Mouse (Mus musculus) central nervous system, embryonic 14 days (tissue): ENCODE measurements around the gene Ccdc85b. TPM values are rescaled to one million over a fixed set of nuclear protein-coding genes. Genes with fewer than 3 reads are reported as not detected.

Experiments used
- polyA plus RNA-seq: library from polyadenylated mRNA; depleted of rRNA; stranded (reverse); fragments of >200 nt; gene quantifications from 2 replicates; pipeline ENCODE4 v1.2.3, GENCODE M21; 2012; rRNA removed

The Ccdc85b gene
- polyA plus RNA-seq = 10.6 and 11.6 TPM in 2 replicates

GRCm38 (mm10) chr19:5457746-5458442 lies at the start of gene Ccdc85b:
Ccdc85b (minus strand) TSS chr19:5457894.

DNA sequence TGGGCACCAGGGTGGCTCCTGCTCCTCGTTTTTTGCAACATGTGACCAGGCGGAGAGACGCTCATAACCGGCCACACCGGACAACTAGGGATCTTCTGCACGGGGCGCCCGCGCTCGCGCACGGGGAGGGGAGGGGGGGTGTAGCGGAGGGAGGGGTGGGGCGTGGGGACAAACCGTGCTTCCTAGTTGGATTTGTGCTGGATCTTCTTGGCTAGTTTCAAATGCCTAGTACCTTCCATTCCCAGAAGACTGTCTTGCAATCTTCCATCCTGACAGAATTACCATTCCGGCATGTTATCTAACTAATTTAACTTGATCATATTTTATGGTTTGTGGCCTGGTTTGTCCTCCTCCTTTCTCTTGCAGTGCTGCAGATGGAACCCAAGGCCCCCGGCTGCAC lies 46.0 kb upstream of the Ccdc85b start, which contains the start of gene 1700020D05Rik:
TSS of gene 1700020D05Rik (minus strand) at position 101 of the 400 bp plus-strand sequence.

GRCm38 (mm10) chr19:5490313-5490897 lies 32.7 kb upstream of the Ccdc85b start, which contains the start of gene Cfl1:
Cfl1 (plus strand) TSS chr19:5490455.

DNA sequence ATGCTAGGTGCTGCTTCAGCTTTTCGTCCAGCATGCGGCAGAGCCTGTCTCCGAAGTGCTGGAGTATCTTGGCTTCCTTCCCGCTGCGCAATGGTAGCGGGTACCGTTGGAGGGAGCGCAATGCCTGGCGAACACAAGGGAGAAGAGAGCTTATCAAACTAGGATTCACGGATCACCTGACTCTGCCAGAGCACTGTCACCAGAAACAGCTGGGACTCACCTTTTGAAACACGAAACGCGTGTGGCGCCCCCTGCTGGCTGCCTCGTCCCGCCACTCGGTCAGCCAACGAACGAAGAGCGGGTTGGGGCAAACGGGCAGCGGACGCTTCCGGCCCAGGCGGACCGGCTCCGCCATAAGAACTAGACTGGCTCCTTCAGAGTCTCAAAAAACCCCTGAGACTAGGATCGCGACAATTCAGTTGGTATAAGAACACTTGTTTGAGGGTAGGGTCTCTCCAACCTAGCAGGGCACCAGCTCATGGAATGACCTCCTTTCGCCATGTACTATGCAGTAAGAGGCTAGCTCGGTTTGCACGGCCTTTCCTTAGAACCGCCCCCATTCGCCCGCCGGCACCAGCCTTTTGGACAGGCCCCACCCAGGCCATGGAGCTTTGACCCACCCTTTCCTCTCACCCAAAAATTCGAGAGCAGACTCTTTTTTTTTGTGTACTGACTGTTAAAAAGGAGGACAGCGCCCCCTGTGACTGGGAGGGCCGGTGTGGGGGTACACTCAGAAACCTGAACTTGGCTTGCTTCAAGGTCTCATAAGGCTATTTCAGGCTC lies 30.3 kb upstream of the Ccdc85b start, which contains the start of gene Mus81:
TSS of gene Mus81 (minus strand) at position 635 of the 783 bp plus-strand sequence.

DNA sequence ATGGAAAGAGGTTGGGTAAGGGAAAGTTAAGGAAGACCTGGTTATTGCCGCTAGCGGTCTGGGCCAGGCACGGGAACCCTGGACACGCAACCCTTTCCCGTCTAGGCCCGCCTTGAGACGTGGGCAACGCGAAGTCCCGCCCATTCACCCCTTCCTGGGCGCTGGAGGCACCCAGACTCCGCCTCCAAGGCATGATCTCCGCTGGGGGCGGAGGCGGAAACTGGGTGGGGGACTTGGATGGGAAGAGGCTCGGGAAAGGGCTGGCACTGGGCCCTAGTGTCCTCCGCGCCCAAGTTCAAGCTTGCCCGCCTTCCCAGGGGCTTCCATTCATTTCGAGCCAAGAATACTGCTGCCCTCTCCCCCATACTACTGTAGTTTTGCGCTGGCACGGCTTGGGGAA lies 16.0 kb upstream of the Ccdc85b start, which contains the start of gene Efemp2:
TSS of gene Efemp2 (plus strand) at position 235 of the 400 bp plus-strand sequence.

DNA sequence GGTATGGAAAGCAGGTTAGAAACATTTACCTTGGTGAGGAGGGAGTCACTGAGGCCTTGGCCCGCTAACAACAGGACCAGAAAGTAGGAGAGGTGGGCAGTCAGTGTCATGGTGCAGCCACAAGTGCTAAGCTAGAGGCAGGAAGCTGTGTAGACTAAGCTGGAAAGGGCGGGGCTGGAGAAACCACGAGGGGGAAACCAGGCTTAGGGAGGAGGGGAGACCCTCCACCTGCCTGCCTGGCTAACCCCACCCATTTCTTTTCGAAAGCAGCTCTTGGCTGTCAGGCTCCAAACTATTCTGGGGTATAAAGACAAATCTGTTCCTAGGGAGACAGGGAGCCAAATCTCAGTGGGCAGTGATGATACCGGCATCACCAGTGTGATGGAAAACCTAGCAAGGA lies 10.7 kb upstream of the Ccdc85b start, which contains the start of gene Ctsw:
TSS of gene Ctsw (minus strand) at position 134 of the 400 bp plus-strand sequence.

DNA sequence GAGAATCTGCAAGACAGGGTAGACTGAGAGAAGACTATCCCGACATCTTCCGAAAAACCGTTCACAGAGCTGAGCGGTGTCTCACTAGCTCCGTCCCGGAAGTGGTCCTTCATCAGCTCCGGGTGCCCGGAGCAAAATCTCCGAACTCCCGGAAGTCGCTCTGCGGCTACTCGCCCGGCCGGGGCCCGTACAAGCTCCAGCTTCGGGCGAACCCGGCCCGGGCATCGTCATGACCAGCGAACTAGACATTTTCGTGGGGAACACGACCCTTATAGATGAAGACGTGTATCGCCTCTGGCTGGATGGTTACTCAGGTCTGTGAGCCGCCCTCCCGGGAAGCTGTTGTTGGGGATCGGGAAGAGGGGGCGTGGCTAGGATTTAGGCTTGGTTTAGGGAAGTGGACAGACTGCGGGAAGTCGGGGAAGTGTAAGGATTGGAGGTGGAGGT lies 2.8 kb upstream of the Ccdc85b start, which contains the start of gene Fibp:
TSS of gene Fibp (plus strand) at position 151 of the 447 bp plus-strand sequence.

GRCm38 (mm10) chr19:5447515-5448353 lies 10.0 kb downstream of the Ccdc85b start, which contains the start of gene Fosl1:
Fosl1 (plus strand) TSS chr19:5447547.

GRCm38 (mm10) chr19:5424782-5425741 lies 32.6 kb downstream of the Ccdc85b start, which contains the start of the genes Drap1 and AI837181:
Drap1 (minus strand) TSS chr19:5424979.
AI837181 (plus strand) TSS chr19:5425144.

Other genes starting within 250 kb of the Ccdc85b start
- gene Pacs1, start 184.8 kb downstream of the Ccdc85b start, polyA plus RNA-seq = 45.1 and 54.2 TPM in 2 replicates
- 197 and 209 TPM in 2 replicates for gene Sf3b2, start 162.4 kb downstream of the Ccdc85b start, polyA plus RNA-seq
- 35.0 and 36.4 TPM in 2 replicates for gene Gal3st3, start 159.6 kb downstream of the Ccdc85b start, polyA plus RNA-seq
- not detected in 2 replicates for gene Catsper1, start 122.2 kb downstream of the Ccdc85b start, polyA plus RNA-seq
- 2.2 and 2.4 TPM in 2 replicates for gene Cst6, start 108.3 kb downstream of the Ccdc85b start, polyA plus RNA-seq
- 42.2 and 43.6 TPM in 2 replicates for gene Eif1ad, start 91.2 kb downstream of the Ccdc85b start, polyA plus RNA-seq
- gene Banf1, start 90.7 kb downstream of the Ccdc85b start, polyA plus RNA-seq = 200 and 202 TPM in 2 replicates
- 89.8 and 93.4 TPM in 2 replicates for gene Sart1, start 69.2 kb downstream of the Ccdc85b start, polyA plus RNA-seq
- gene Tsga10ip, start 55.4 kb downstream of the Ccdc85b start, polyA plus RNA-seq = 0.05 TPM in 1 of 2 replicates, not detected in the other
- 304 and 309 TPM in 2 replicates for gene Drap1, start 32.9 kb downstream of the Ccdc85b start, polyA plus RNA-seq
- gene AI837181, start 32.8 kb downstream of the Ccdc85b start, polyA plus RNA-seq = 76.5 and 85.9 TPM in 2 replicates
- 0.05 TPM in 1 of 2 replicates, not detected in the other for gene Fosl1, start 10.3 kb downstream of the Ccdc85b start, polyA plus RNA-seq
- gene Fibp, start 2.7 kb upstream of the Ccdc85b start, polyA plus RNA-seq = 216 and 221 TPM in 2 replicates
- gene Ctsw, start 10.6 kb upstream of the Ccdc85b start, polyA plus RNA-seq = 2.6 and 2.7 TPM in 2 replicates
- 50.0 and 85.2 TPM in 2 replicates for gene Efemp2, start 16.1 kb upstream of the Ccdc85b start, polyA plus RNA-seq
- 57.1 and 64.2 TPM in 2 replicates for gene Mus81, start 30.5 kb upstream of the Ccdc85b start, polyA plus RNA-seq
- gene Cfl1, start 32.6 kb upstream of the Ccdc85b start, polyA plus RNA-seq = 1,583 and 1,664 TPM in 2 replicates
- 3.8 and 4.0 TPM in 2 replicates for gene 1700020D05Rik, start 45.9 kb upstream of the Ccdc85b start, polyA plus RNA-seq
- 103 and 108 TPM in 2 replicates for gene Snx32, start 52.6 kb upstream of the Ccdc85b start, polyA plus RNA-seq
- gene Ovol1, start 102.8 kb upstream of the Ccdc85b start, polyA plus RNA-seq = 0.05 and 0.56 TPM in 2 replicates
- gene Ap5b1, start 110.1 kb upstream of the Ccdc85b start, polyA plus RNA-seq = 2.4 and 2.5 TPM in 2 replicates
- 90.9 and 107 TPM in 2 replicates for gene Rnaseh2c, start 144.0 kb upstream of the Ccdc85b start, polyA plus RNA-seq
- gene Kat5, start 152.3 kb upstream of the Ccdc85b start, polyA plus RNA-seq = 155 and 159 TPM in 2 replicates
- 38.6 and 41.9 TPM in 2 replicates for gene Rela, start 179.6 kb upstream of the Ccdc85b start, polyA plus RNA-seq
- gene Sipa1, start 205.8 kb upstream of the Ccdc85b start, polyA plus RNA-seq = 25.8 and 34.4 TPM in 2 replicates
- 20.8 and 24.0 TPM in 2 replicates for gene Map3k11, start 230.8 kb upstream of the Ccdc85b start, polyA plus RNA-seq
- 80.3 and 94.9 TPM in 2 replicates for gene Pcnx3, start 231.0 kb upstream of the Ccdc85b start, polyA plus RNA-seq
- gene Kcnk7, start 246.5 kb upstream of the Ccdc85b start, polyA plus RNA-seq = 0.05 and 0.21 TPM in 2 replicates